Mouse (Mus musculus) MEL (cell line): ENCODE data around the gene Ctc1. TPM values are rescaled to one million over a fixed set of nuclear protein-coding genes. Genes with fewer than 3 reads are reported as not detected.

ENCODE experiments used
- DNase-seq: peaks from one replicate; pipeline ENCODE4 v3.0.0; 2011; ENCODE audit warnings: low read depth, low spot score
- H3K27ac ChIP-seq: 2 replicates; pipeline ENCODE4 v1.5.1; 2012; ENCODE audit warnings: low read depth, mild to moderate bottlenecking, control low read depth, low read length, moderate library complexity; ENCODE audit not compliant: control insufficient read depth
- H3K27me3 ChIP-seq, 2 experiments: fragments of 150-350 bp in 1 of 2; sonication (generic) in 1 of 2; 2 replicates each; pipeline ENCODE4 v1.6.1; 2012; ENCODE audit warnings: low read length in 2 of 2, mild to moderate bottlenecking in 2 of 2, improper control_type of control experiment in 1 of 2, moderate library complexity in 1 of 2; ENCODE audit not compliant: insufficient read depth in 2 of 2, control insufficient read depth in 1 of 2
- H3K36me3 ChIP-seq, 2 experiments: 2 replicates each; pipeline ENCODE4 v1.6.1; 2012 to 2014; ENCODE audit warnings: low read length in 2 of 2, improper control_type of control experiment in 1 of 2, inconsistent platforms in 1 of 2, mild to moderate bottlenecking in 1 of 2; ENCODE audit not compliant: insufficient read depth in 2 of 2, control insufficient read depth in 1 of 2
- H3K4me1 ChIP-seq, 2 experiments: fragments of 150-350 bp in 1 of 2; sonication (generic) in 1 of 2; 2 replicates each; pipeline ENCODE4 v1.6.1; 2012; ENCODE audit warnings: low read length in 2 of 2, improper control_type of control experiment in 1 of 2, mild to moderate bottlenecking in 1 of 2; ENCODE audit not compliant: insufficient read depth in 2 of 2, control insufficient read depth in 1 of 2
- H3K4me3 ChIP-seq, 2 experiments: fragments of 150-350 bp in 1 of 2; sonication (generic) in 1 of 2; 2 replicates each; pipeline ENCODE4 v1.5.1; 2012; ENCODE audit warnings: low read depth in 2 of 2, low read length in 2 of 2, mild to moderate bottlenecking in 2 of 2, moderate library complexity in 2 of 2, control low read depth in 1 of 2, improper control_type of control experiment in 1 of 2; ENCODE audit not compliant: control insufficient read depth in 1 of 2, insufficient read depth in 1 of 2
- H3K79me2 ChIP-seq: 2 replicates; pipeline ENCODE4 v1.6.1; 2012; ENCODE audit warnings: mild to moderate bottlenecking, low read length, moderate library complexity; ENCODE audit not compliant: control insufficient read depth, poor library complexity, insufficient read depth
- H3K9ac ChIP-seq: 2 replicates; pipeline ENCODE4 v1.6.1; 2012; ENCODE audit warnings: low read depth, mild to moderate bottlenecking, control low read depth, low read length, moderate library complexity; ENCODE audit not compliant: control insufficient read depth, poor library complexity, severe bottlenecking
- H3K9me3 ChIP-seq: fragments of 150-350 bp; sonication (generic); replicated peaks from 2 replicates; pipeline ENCODE4 v1.6.1; 2012; ENCODE audit warnings: mild to moderate bottlenecking, low read length, improper control_type of control experiment, moderate library complexity; ENCODE audit not compliant: insufficient read depth
- CHD1 ChIP-seq: IDR thresholded peaks from 2 replicates; pipeline ENCODE4 v1.6.1; 2012; ENCODE audit warnings: low read depth, mild to moderate bottlenecking, inconsistent platforms, low read length, improper control_type of control experiment
- CHD2 ChIP-seq: IDR thresholded peaks from 2 replicates; pipeline ENCODE4 v1.6.1; 2011; ENCODE audit warnings: low read length, improper control_type of control experiment
- CTCF ChIP-seq, 3 experiments: IDR thresholded peaks in 2 of 3; conservative IDR thresholded peaks in 1 of 3; 2 replicates each; pipeline ENCODE4 v1.5.1; 2011 to 2012; ENCODE audit warnings: low read length in 3 of 3, low read depth in 2 of 3, mild to moderate bottlenecking in 2 of 3, improper control_type of control experiment in 1 of 3, inconsistent platforms in 1 of 3, mixed read lengths in 1 of 3, moderate library complexity in 1 of 3; ENCODE audit not compliant: control insufficient read depth in 1 of 3, insufficient read depth in 1 of 3, poor library complexity in 1 of 3, severe bottlenecking in 1 of 3
- ETS1 ChIP-seq: IDR thresholded peaks from 2 replicates; pipeline ENCODE4 v1.6.1; 2012; ENCODE audit warnings: low read depth, mild to moderate bottlenecking, inconsistent platforms, low read length, improper control_type of control experiment, moderate library complexity
- GABPA ChIP-seq: IDR thresholded peaks from 2 replicates; pipeline ENCODE4 v1.6.1; 2012; ENCODE audit warnings: low read depth, mild to moderate bottlenecking, inconsistent platforms, low read length, improper control_type of control experiment, moderate library complexity
- GATA1 ChIP-seq: IDR thresholded peaks from 2 replicates; pipeline ENCODE4 v1.6.1; 2011; ENCODE audit warnings: low read depth, low read length, improper control_type of control experiment
- HCFC1 ChIP-seq: IDR thresholded peaks from 2 replicates; pipeline ENCODE4 v1.6.1; 2012; ENCODE audit warnings: low read depth, mild to moderate bottlenecking, inconsistent platforms, low read length, improper control_type of control experiment, moderate library complexity
- JUND ChIP-seq: IDR thresholded peaks from 2 replicates; pipeline ENCODE4 v1.6.1; 2011; ENCODE audit warnings: low read depth, mild to moderate bottlenecking, improper control_type of control experiment, low read length
- KAT2A ChIP-seq: conservative IDR thresholded peaks from 2 replicates; pipeline ENCODE4 v1.6.1; 2012; ENCODE audit warnings: low read depth, low read length, improper control_type of control experiment, inconsistent platforms
- MEF2A ChIP-seq: IDR thresholded peaks from 2 replicates; pipeline ENCODE4 v1.6.1; 2014; ENCODE audit warnings: low read depth, mild to moderate bottlenecking, inconsistent platforms, low read length, improper control_type of control experiment; ENCODE audit not compliant: poor library complexity, insufficient replicate concordance, severe bottlenecking; ENCODE audit errors: extremely low read depth
- MXI1 ChIP-seq: IDR thresholded peaks from 2 replicates; pipeline ENCODE4 v1.6.1; 2011; ENCODE audit warnings: mild to moderate bottlenecking, low read depth, low read length, improper control_type of control experiment
- MYB ChIP-seq: IDR thresholded peaks from 2 replicates; pipeline ENCODE4 v1.6.1; 2011; ENCODE audit warnings: mild to moderate bottlenecking, low read depth, low read length, improper control_type of control experiment
- NELFE ChIP-seq: IDR thresholded peaks from 2 replicates; pipeline ENCODE4 v1.6.1; 2011; ENCODE audit warnings: low read depth, low read length, improper control_type of control experiment
- NRF1 ChIP-seq: IDR thresholded peaks from 2 replicates; pipeline ENCODE4 v1.6.1; 2014; ENCODE audit warnings: low read depth, mild to moderate bottlenecking, inconsistent platforms, low read length, improper control_type of control experiment, moderate library complexity; ENCODE audit not compliant: poor library complexity, insufficient read depth, severe bottlenecking
- POLR2AphosphoS2 ChIP-seq: IDR thresholded peaks from 2 replicates; pipeline ENCODE4 v1.6.1; 2011; ENCODE audit warnings: low read length, improper control_type of control experiment
- POLR2AphosphoS5 ChIP-seq: IDR thresholded peaks from 2 replicates; pipeline ENCODE4 v1.6.1; 2012; ENCODE audit warnings: low read depth, borderline replicate concordance, mild to moderate bottlenecking, inconsistent platforms, low read length, moderate library complexity, mixed read lengths
- RAD21 ChIP-seq: IDR thresholded peaks from 2 replicates; pipeline ENCODE4 v1.6.1; 2011; ENCODE audit warnings: mild to moderate bottlenecking, low read depth, low read length, improper control_type of control experiment
- SIN3A ChIP-seq: IDR thresholded peaks from 2 replicates; pipeline ENCODE4 v1.6.1; 2012; ENCODE audit warnings: low read length, improper control_type of control experiment, inconsistent platforms
- SMC3 ChIP-seq: IDR thresholded peaks from 2 replicates; pipeline ENCODE4 v1.6.1; 2011; ENCODE audit warnings: low read depth, low read length, improper control_type of control experiment
- TBP ChIP-seq: IDR thresholded peaks from 2 replicates; pipeline ENCODE4 v1.8.0; 2011; ENCODE audit warnings: low read depth, low read length, improper control_type of control experiment
- TCF12 ChIP-seq: IDR thresholded peaks from 2 replicates; pipeline ENCODE4 v1.6.1; 2014; ENCODE audit warnings: low read depth, mild to moderate bottlenecking, inconsistent platforms, low read length, improper control_type of control experiment, moderate library complexity
- USF2 ChIP-seq, 2 experiments: IDR thresholded peaks; 2 replicates each; pipeline ENCODE4 v1.6.1; 2011 to 2012; ENCODE audit warnings: improper control_type of control experiment in 2 of 2, low read length in 2 of 2, borderline replicate concordance in 1 of 2, inconsistent platforms in 1 of 2, low read depth in 1 of 2, mild to moderate bottlenecking in 1 of 2; ENCODE audit not compliant: insufficient read depth in 1 of 2
- ZKSCAN1 ChIP-seq: IDR thresholded peaks from 2 replicates; pipeline ENCODE4 v1.6.1; 2012; ENCODE audit warnings: low read depth, mild to moderate bottlenecking, inconsistent platforms, low read length, improper control_type of control experiment, moderate library complexity
- polyA plus RNA-seq, 2 experiments: library from polyadenylated mRNA; stranded (reverse) in 1 of 2; unstranded in 1 of 2; fragments of >175 nt in 1 of 2; fragments of >200 nt in 1 of 2; gene quantifications; 2 replicates each; pipeline versions ENCODE4 v1.2.1 to v1.2.4; 2012; ENCODE audit warnings: low replicate concordance in 2 of 2, low read depth in 1 of 2; ENCODE audit not compliant: insufficient read length in 2 of 2, insufficient read depth in 1 of 2, missing spikeins in 1 of 2
- total RNA-seq: library from RNA; depleted of rRNA; stranded (reverse); fragments of 300-350 nt; gene quantifications from 2 replicates; pipeline ENCODE4 v1.2.3, GENCODE M21; 2012

Ctc1 gene
- total and polyA plus RNA-seq, 3 experiments: 16.0 to 59.1 TPM; not detected in 1

DNA sequence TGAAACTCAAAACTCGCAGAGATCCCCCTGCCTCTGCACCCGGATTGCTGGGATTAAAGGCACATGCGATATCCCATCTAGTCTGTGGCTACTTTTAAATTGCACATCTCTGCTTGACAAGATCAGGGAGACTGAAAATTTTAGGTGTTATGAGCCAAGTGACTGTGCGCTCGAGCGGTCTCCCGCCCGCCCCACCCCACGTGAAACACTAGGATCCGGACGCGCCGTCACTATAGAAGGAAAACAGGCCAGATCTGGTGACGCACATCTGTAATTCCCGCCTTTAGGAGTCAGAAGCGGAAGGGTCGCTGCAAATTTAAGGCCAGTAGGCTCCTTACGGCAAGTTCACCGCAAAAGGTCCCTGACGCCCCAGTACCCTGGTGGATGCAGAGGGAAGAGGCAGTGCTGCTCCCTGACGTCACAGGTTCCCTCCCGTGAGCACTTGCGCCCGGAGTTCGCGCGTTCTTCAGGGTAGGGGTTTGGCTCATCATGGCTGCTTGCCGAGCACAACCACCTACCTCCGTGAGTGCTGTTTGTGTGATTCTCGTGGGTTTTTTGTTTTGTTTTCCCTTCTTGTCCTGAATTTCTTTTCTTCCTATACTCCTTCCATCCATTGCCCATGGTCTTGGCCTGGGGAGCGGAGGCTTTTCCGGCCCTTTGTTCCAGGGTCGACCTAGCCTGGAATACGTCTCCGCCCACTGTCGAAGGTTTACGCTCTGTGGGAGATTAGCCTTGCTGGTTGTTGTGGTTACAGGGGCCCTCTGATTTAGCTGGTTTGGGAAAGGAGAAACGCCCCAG lies at the start of gene Ctc1 (continued):
- peak; percentile 52; the same call in 1 of the 2 replicates for TF ChIP-seq NRF1
- TF ChIP-seq CTCF (IDR thresholded peaks at IDR 0.05 in 2 of 3, conservative IDR thresholded peaks at IDR 0.05 in 1 of 3; ENCODE audit: control insufficient read depth in 1 of 3, insufficient read depth in 1 of 3, low read depth in 2 of 3, low read length in 3 of 3, poor library complexity in 1 of 3, severe bottlenecking in 1 of 3): peak in 2 of 3 experiments; percentile 11 to 42; a peak in 2 of 6 replicates
- peak; percentile 90 for TF ChIP-seq SIN3A
- no peak for TF ChIP-seq MYB
- TF ChIP-seq MXI1: peak; percentile 75
- TF ChIP-seq, all 39 proteins: peak for 18

DNA sequence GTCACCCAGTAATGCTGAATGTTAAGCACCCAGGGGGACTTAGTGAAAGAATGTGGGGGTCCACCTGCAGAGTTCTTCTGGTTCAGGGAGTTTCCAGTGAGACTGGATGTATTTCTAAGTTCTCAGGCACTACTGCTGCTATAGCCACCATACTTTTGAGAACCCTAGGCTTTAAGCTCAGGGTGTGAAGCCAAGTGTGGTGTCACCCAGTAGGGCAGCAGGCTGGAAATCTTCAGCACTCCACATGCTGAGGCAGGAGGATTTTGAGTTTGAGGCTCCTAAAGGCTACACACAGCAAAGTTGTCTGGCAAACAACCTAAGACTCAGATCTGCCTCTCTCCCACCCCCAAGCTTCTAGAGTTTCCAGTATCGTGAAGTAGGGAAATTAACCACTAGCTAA lies 49.2 kb upstream of the Ctc1 start:
- Histone ChIP-seq H3K9me3 (no peaks in the 10 kb centered on the region), H3K4me1 (peaks cover 0 to 23% of the 10 kb centered on the region in 2 experiments; a peak in 3 of 4 replicates), H3K79me2 (no peaks in the 10 kb centered on the region; the same call in 1 of the 2 replicates), H3K36me3 (peaks cover 0 to 2% of the 10 kb centered on the region in 2 experiments; a peak in 2 of 4 replicates), H3K27ac (0 out of 2 replicates have a peak overlapping the region, but pooled peaks have one; percentile 2), H3K4me3 (peak overlapping the region; percentile 16 to 82; a peak in 3 of 4 replicates), H3K27me3 (no peaks in the 10 kb centered on the region), H3K9ac (peak overlapping the region; percentile 13; the same call in 1 of the 2 replicates)
- no peak for TF ChIP-seq SMC3
- TF ChIP-seq ZKSCAN1: peak; percentile 81
- peak; percentile 57 for DNase-seq

DNA sequence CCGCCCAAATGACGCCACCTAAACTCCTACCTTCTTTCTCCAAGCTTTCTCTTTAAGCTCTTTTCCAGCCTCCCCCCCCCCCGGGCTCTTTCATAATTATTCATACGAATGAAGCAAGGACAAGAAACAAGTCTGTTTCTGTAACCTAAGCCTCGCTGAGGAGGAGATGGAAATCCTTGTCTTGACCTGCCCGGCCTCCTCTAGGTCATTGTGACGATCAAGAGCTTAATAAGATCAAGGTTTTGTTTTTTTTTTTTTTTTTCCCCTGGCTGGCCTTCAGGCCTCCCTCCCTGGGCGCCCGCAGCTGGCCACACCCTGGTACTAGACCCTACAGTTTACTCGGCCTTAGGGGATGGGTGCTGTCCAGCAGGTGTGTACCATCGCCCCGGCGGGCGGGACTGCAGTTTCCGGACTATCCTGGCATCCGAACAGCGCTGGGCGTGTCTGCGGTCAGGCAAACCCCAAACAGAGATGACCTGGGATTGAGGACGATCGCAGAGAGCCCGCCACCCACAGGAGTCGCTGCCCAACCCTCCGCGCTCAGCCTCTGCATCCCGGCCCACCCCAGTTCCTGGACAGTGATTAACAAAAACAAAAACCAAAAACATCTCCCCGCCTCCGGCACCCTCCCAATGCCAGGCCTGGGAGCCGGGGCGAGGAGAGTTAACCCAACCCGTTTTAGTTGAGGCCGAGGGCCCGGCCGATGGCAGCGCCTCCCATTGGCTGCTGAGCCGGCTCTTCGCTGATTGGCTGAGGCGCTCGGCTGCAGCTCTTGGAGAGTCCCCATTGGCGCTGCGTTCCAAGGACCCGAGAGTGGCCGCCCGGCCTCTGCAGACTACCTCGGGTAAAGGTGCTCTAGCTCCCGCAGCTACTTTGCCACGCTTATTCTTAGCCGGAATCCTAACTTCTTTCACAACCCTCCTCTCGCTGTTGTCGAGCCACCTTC lies 48.1 kb upstream of the Ctc1 start, which contains the start of gene Slc25a35:
TSS of gene Slc25a35 (plus strand) at position 795 of the 946 bp plus-strand sequence.
- H3K27ac ChIP-seq: peak within 1 kb of the TSS; percentile 22
- peak; percentile 97 for DNase-seq
- no peaks in the 10 kb centered on the region; a peak in 2 of 4 replicates for H3K36me3 ChIP-seq
- H3K4me3 ChIP-seq: peak within 1 kb of the TSS; percentile 78 to 82
- peaks cover 0 to 19% of the 10 kb centered on the region in 2 experiments; a peak in 3 of 4 replicates for H3K4me1 ChIP-seq
- no peaks in the 10 kb centered on the region; the same call in 1 of the 2 replicates for H3K79me2 ChIP-seq
- H3K9ac ChIP-seq: peak within 1 kb of the TSS; percentile 60
- H3K9me3 ChIP-seq: no peaks in the 10 kb centered on the region
- no peaks in the 10 kb centered on the region for H3K27me3 ChIP-seq
- no peak for TF ChIP-seq KAT2A
- no peak for TF ChIP-seq GATA1
- no peak for TF ChIP-seq GABPA
- TF ChIP-seq CTCF (IDR thresholded peaks at IDR 0.05 in 2 of 3, conservative IDR thresholded peaks at IDR 0.05 in 1 of 3; ENCODE audit: control insufficient read depth in 1 of 3, insufficient read depth in 1 of 3, low read depth in 2 of 3, low read length in 3 of 3, poor library complexity in 1 of 3, severe bottlenecking in 1 of 3): no peak; a peak in 1 of 6 replicates
- 0 out of 2 replicates have a peak, but pooled peaks have one; percentile 50 for TF ChIP-seq ETS1
- 0 out of 2 replicates have a peak, but pooled peaks have one; percentile 32 for TF ChIP-seq TBP
- TF ChIP-seq POLR2AphosphoS2: no peak
- no peak for TF ChIP-seq POLR2AphosphoS5
- TF ChIP-seq JUND: no peak
- no peak; the same call in 1 of the 2 replicates for TF ChIP-seq TCF12
- TF ChIP-seq CHD2: no peak
- no peak for TF ChIP-seq USF2 (IDR thresholded peaks at IDR 0.05; ENCODE audit: borderline replicate concordance in 1 of 2, insufficient read depth in 1 of 2, low read depth in 1 of 2, low read length in 2 of 2)
- TF ChIP-seq RAD21: no peak
- TF ChIP-seq HCFC1: peak; percentile 70
- TF ChIP-seq MEF2A: no peak
- TF ChIP-seq NELFE: peak; percentile 70
- 0 out of 2 replicates have a peak, but pooled peaks have one; percentile 0 for TF ChIP-seq CHD1
- no peak for TF ChIP-seq MYB
